Comparison of ENCODE assay signal across 9 mouse cellular contexts in genomic region chr3:107101456-107101786, GRCm38 (mm10). TPM values are rescaled to one million over a fixed set of nuclear protein-coding genes. Genes with fewer than 3 reads are reported as not detected.
DNase-seq lines count a peak whose midpoint lies in the region; ATAC-seq and TF ChIP-seq lines count a peak whose summit lies in the region.
"Had no signal": no experiment of that assay in that cellular context is flagged by ENCODE, and none has a peak within 500 bp of the region (broad histone marks: within the 10 kb centered on the region; RNA-seq: fewer than 3 reads in every experiment).

No protein-coding gene starts in this region.

- H3K9me3 ChIP-seq in heart, embryonic 14.5 days (ENCODE audit: control insufficient read depth, low read length), result no peaks in the 10 kb centered on the region
- no peaks in the 10 kb centered on the region for H3K9me3 ChIP-seq in limb, embryonic 12.5 days
- H3K9me3 ChIP-seq in stomach, embryonic 15.5 days, result no peaks in the 10 kb centered on the region

- WGBS in thymus, adult 2 months, result 1% methylated on average over 41 of the region's 41 CpGs
- under 1% methylated on average over 41 of the region's 41 CpGs for WGBS in heart, embryonic 14.5 days
- WGBS in limb, embryonic 12.5 days, result 0% methylated on average over 34 of the region's 41 CpGs
- WGBS in stomach, embryonic 15.5 days, result 1% methylated on average over 37 of the region's 41 CpGs

- TF ChIP-seq CTCF in thymus, adult 2 months (IDR thresholded peaks at IDR 0.05; ENCODE audit: borderline replicate concordance, control insufficient read depth, extremely low read depth, insufficient read depth, low read length, poor library complexity), result no peak

- H3K4me2 ChIP-seq in heart, embryonic 14.5 days (ENCODE audit: low read length), result peak overlapping the region; percentile 99
- peak overlapping the region; percentile 97 for H3K4me2 ChIP-seq in limb, embryonic 12.5 days
- H3K4me2 ChIP-seq in stomach, embryonic 15.5 days, result peak overlapping the region; percentile 92

- peak overlapping the region; percentile 53 for H3K4me3 ChIP-seq in thymus, adult 2 months (ENCODE audit: control insufficient read depth, insufficient read depth, low read length)
- H3K4me3 ChIP-seq in heart, embryonic 14.5 days (ENCODE audit: control insufficient read depth in 1 of 2, insufficient read depth in 1 of 2, low read depth in 1 of 2, low read length in 2 of 2), result peak overlapping the region; percentile 50 to 53
- H3K4me3 ChIP-seq in limb, embryonic 12.5 days (replicated peaks), result peak overlapping the region; percentile 55
- peak overlapping the region; percentile 46 for H3K4me3 ChIP-seq in stomach, embryonic 15.5 days (replicated peaks)
- H3K4me3 ChIP-seq: erythroblast, embryonic 14.5 days had no signal

- H3K9ac ChIP-seq in heart, embryonic 14.5 days (ENCODE audit: low read length), result peak overlapping the region; percentile 68; the same call in 1 of the 2 replicates
- peak overlapping the region; percentile 57 for H3K9ac ChIP-seq in limb, embryonic 12.5 days (replicated peaks)
- H3K9ac ChIP-seq in stomach, embryonic 15.5 days, result no peak overlapping the region; the same call in 1 of the 2 replicates

- peak; percentile 19 for DNase-seq in gastrocnemius, postnatal 10 days
- no peak for DNase-seq in gastrocnemius, postnatal 25 days
- peak; percentile 21 for DNase-seq in thymus, adult 2 months
- DNase-seq in thymus, adult 18-20 months, result no peak

- no peak for ATAC-seq in heart, embryonic 14.5 days (ENCODE audit: insufficient number of reproducible peaks, insufficient read depth, low FRiP score, low read depth)
- ATAC-seq in limb, embryonic 12.5 days (ENCODE audit: insufficient number of reproducible peaks, insufficient read depth, low FRiP score, low TSS enrichment, low read depth), result peak; percentile 35; the same call in 1 of the 2 replicates
- no peak; the same call in 1 of the 2 replicates for ATAC-seq in stomach, embryonic 15.5 days (ENCODE audit: insufficient read depth, low FRiP score, low read depth)
- no peak for ATAC-seq in monocyte, adult 5-6 weeks (replicated peaks; ENCODE audit: insufficient number of reproducible peaks, low FRiP score, low TSS enrichment, poor library complexity, severe bottlenecking)

- no peak overlapping the region for H3K27ac ChIP-seq in thymus, adult 2 months (ENCODE audit: control insufficient read depth, insufficient read depth, low read length)
- H3K27ac ChIP-seq in heart, embryonic 14.5 days (replicated peaks in 1 of 2; ENCODE audit: control insufficient read depth in 1 of 2, insufficient read depth in 1 of 2, low read depth in 2 of 2, low read length in 2 of 2), result no peak overlapping the region
- no peak overlapping the region for H3K27ac ChIP-seq in limb, embryonic 12.5 days
- no peak overlapping the region for H3K27ac ChIP-seq in stomach, embryonic 15.5 days

- peaks cover 54% of the 10 kb centered on the region for H3K4me1 ChIP-seq in thymus, adult 2 months (replicated peaks; ENCODE audit: control insufficient read depth, insufficient read depth, low read length)
- peaks cover 4 to 11% of the 10 kb centered on the region in 2 experiments; a peak in 3 of 4 replicates for H3K4me1 ChIP-seq in heart, embryonic 14.5 days (ENCODE audit: control insufficient read depth in 2 of 2, insufficient read depth in 2 of 2, low read length in 2 of 2)
- H3K4me1 ChIP-seq in limb, embryonic 12.5 days (replicated peaks), result peaks cover 19% of the 10 kb centered on the region
- peaks cover 9% of the 10 kb centered on the region for H3K4me1 ChIP-seq in stomach, embryonic 15.5 days

- H3K27me3 ChIP-seq in thymus, adult 2 months (ENCODE audit: control insufficient read depth, insufficient read depth, low read length), result peaks cover 13% of the 10 kb centered on the region; the same call in 1 of the 2 replicates
- peaks cover 62% of the 10 kb centered on the region for H3K27me3 ChIP-seq in heart, embryonic 14.5 days (ENCODE audit: control insufficient read depth, insufficient read depth, low read length)
- peaks cover 84% of the 10 kb centered on the region for H3K27me3 ChIP-seq in limb, embryonic 12.5 days
- H3K27me3 ChIP-seq in stomach, embryonic 15.5 days (replicated peaks), result peaks cover 48% of the 10 kb centered on the region

- no peaks in the 10 kb centered on the region; the same call in 1 of the 2 replicates for H3K36me3 ChIP-seq in thymus, adult 2 months (ENCODE audit: control insufficient read depth, insufficient read depth, low read length)
- H3K36me3 ChIP-seq in heart, embryonic 14.5 days (ENCODE audit: control insufficient read depth, insufficient read depth, low read length), result no peaks in the 10 kb centered on the region
- H3K36me3 ChIP-seq in limb, embryonic 12.5 days, result no peaks in the 10 kb centered on the region
- no peaks in the 10 kb centered on the region for H3K36me3 ChIP-seq in stomach, embryonic 15.5 days

- TF ChIP-seq POLR2A in thymus, adult 2 months (IDR thresholded peaks at IDR 0.05; ENCODE audit: control insufficient read depth, extremely low read depth, insufficient read depth, low read length, poor library complexity), result no peak

RNA-seq across cellular contexts. Expression of gene Kcna2, which starts 0.5 kb away (rescaled TPM):
- 1 to 10 TPM; 2.9 to 5.0 TPM for total RNA-seq in gastrocnemius, postnatal 10 days (2021)
- total RNA-seq in gastrocnemius, postnatal 25 days (2021), result 1 to 10 TPM; 1.0 to 1.4 TPM
- polyA plus RNA-seq in thymus, adult 2 months (2012; rRNA removed), result 5.6 and 7.0 TPM in 2 replicates
- polyA plus RNA-seq in heart, embryonic 14.5 days (2014; fragmentation: Nextera tagmentation; extraction: Ambion mirVana), result 0.03 and 0.05 TPM in 2 replicates
- 0.03 and 0.04 TPM in 2 replicates for polyA plus RNA-seq in limb, embryonic 12.5 days (2016; fragmentation: Nextera tagmentation; extraction: Ambion mirVana)
- 0.09 and 0.14 TPM in 2 replicates for polyA plus RNA-seq in stomach, embryonic 15.5 days (2015; fragmentation: Nextera tagmentation; extraction: Ambion mirVana)
- 0.10 TPM in 1 of 3 replicates, not detected in the others for total RNA-seq in monocyte, adult 5-6 weeks (2017)

Comparison
In these comparisons a context has a peak if more than half of its experiments do, and no peak if none do; other contexts are left out.
1. DNase-seq: peak in gastrocnemius, postnatal 10 days (single experiment) and thymus, adult 2 months (single experiment); none in gastrocnemius, postnatal 25 days (single experiment) and thymus, adult 18-20 months (0 of 2).
2. Peak in every context shown above with its lines, with median percentiles within 50 percentile points of each other: H3K4me3 ChIP-seq and H3K4me2 ChIP-seq.